ENCODE assay signal across 8 mouse cellular contexts in genomic region chr2:53192386-53192785, GRCm38 (mm10). TPM values are rescaled to one million over a fixed set of nuclear protein-coding genes. Genes with fewer than 3 reads are reported as not detected.
DNase-seq lines count a peak whose midpoint lies in the region; ATAC-seq lines count a peak whose summit lies in the region.

No protein-coding gene starts in this region.

- H3K9me3 ChIP-seq in heart, embryonic 13.5 days, result no peaks in the 10 kb centered on the region
- no peaks in the 10 kb centered on the region for H3K9me3 ChIP-seq in embryonic facial prominence, embryonic 15.5 days (replicated peaks)
- no peaks in the 10 kb centered on the region for H3K9me3 ChIP-seq in liver, embryonic 11.5 days (ENCODE audit: control insufficient read depth, low read length)

- H3K27me3 ChIP-seq in heart, embryonic 13.5 days (replicated peaks), result no peaks in the 10 kb centered on the region
- no peaks in the 10 kb centered on the region for H3K27me3 ChIP-seq in embryonic facial prominence, embryonic 15.5 days
- no peaks in the 10 kb centered on the region for H3K27me3 ChIP-seq in liver, embryonic 11.5 days (replicated peaks; ENCODE audit: control insufficient read depth, insufficient read depth, low read length)

- peaks cover 31% of the 10 kb centered on the region for H3K4me1 ChIP-seq in heart, embryonic 13.5 days
- peaks cover 10% of the 10 kb centered on the region for H3K4me1 ChIP-seq in embryonic facial prominence, embryonic 15.5 days
- peaks cover 8% of the 10 kb centered on the region for H3K4me1 ChIP-seq in liver, embryonic 11.5 days (replicated peaks; ENCODE audit: control insufficient read depth, insufficient read depth, low read length)

- peak overlapping the region; percentile 88 for H3K9ac ChIP-seq in heart, embryonic 13.5 days
- H3K9ac ChIP-seq in embryonic facial prominence, embryonic 15.5 days, result peak overlapping the region; percentile 75
- peak overlapping the region; percentile 87 for H3K9ac ChIP-seq in liver, embryonic 11.5 days (ENCODE audit: low read depth, low read length)

- peak overlapping the region; percentile 85 for H3K4me2 ChIP-seq in heart, embryonic 13.5 days
- peak overlapping the region; percentile 60 for H3K4me2 ChIP-seq in embryonic facial prominence, embryonic 15.5 days (replicated peaks)
- H3K4me2 ChIP-seq in liver, embryonic 11.5 days, result peak overlapping the region; percentile 63

- no peak for ATAC-seq in heart, embryonic 13.5 days (ENCODE audit: extremely low read depth, insufficient number of reproducible peaks, low FRiP score, low TSS enrichment)
- ATAC-seq in embryonic facial prominence, embryonic 15.5 days (ENCODE audit: insufficient number of reproducible peaks, low FRiP score, low TSS enrichment, low read depth), result no peak
- peak; percentile 1; the same call in 1 of the 2 replicates for ATAC-seq in liver, embryonic 11.5 days (replicated peaks; ENCODE audit: low FRiP score)

- 1% methylated on average over 20 of the region's 20 CpGs for WGBS in heart, embryonic 13.5 days
- WGBS in embryonic facial prominence, embryonic 15.5 days, result under 1% methylated on average over 20 of the region's 20 CpGs
- under 1% methylated on average over 20 of the region's 20 CpGs for WGBS in liver, embryonic 11.5 days

- H3K4me3 ChIP-seq in heart, embryonic 13.5 days, result peak overlapping the region; percentile 94
- H3K4me3 ChIP-seq in embryonic facial prominence, embryonic 15.5 days (replicated peaks), result peak overlapping the region; percentile 82
- H3K4me3 ChIP-seq in liver, embryonic 11.5 days (ENCODE audit: low read depth, low read length), result peak overlapping the region; percentile 78

- H3K27ac ChIP-seq in heart, embryonic 13.5 days (replicated peaks), result peak overlapping the region; percentile 97
- peak overlapping the region; percentile 99 for H3K27ac ChIP-seq in embryonic facial prominence, embryonic 15.5 days (replicated peaks)
- H3K27ac ChIP-seq in liver, embryonic 11.5 days (ENCODE audit: low read depth, low read length), result peak overlapping the region; percentile 93

- peaks cover 44% of the 10 kb centered on the region for H3K36me3 ChIP-seq in heart, embryonic 13.5 days
- peaks cover 12% of the 10 kb centered on the region for H3K36me3 ChIP-seq in embryonic facial prominence, embryonic 15.5 days
- peaks cover 15% of the 10 kb centered on the region for H3K36me3 ChIP-seq in liver, embryonic 11.5 days (ENCODE audit: control insufficient read depth, insufficient read depth, low read length)

- no peak for DNase-seq in heart, postnatal 25 days (ENCODE audit: low spot score)
- DNase-seq in ES-CJ7 (ENCODE audit: low read depth, low spot score), result peak; percentile 40
- no peak for DNase-seq in liver, embryonic 11.5 days (ENCODE audit: low spot score)
- DNase-seq in left cerebral cortex, postnatal 4 days, result no peak
- no peak for DNase-seq in urinary bladder, postnatal 14 days (ENCODE audit: low spot score)
- no peak for DNase-seq in testis, postnatal 10 days (ENCODE audit: low spot score)

- intact Hi-C loops in heart, postnatal 25 days (cut with DNase I), result loop anchor here (5.0 kb wide), 1 partner anchor 450 kb away; the partner anchor contains the start of gene Stam2
- intact Hi-C loops in left cerebral cortex, postnatal 4 days (cut with DNase I), result loop anchor here (10.0 kb wide), 1 partner anchor 438 kb away; no protein-coding TSS in a partner anchor

RNA-seq across cellular contexts. Expression of gene Arl6ip6, which starts 0.9 kb away (rescaled TPM):
- 32.6 and 33.5 TPM in 2 replicates for polyA plus RNA-seq in heart, embryonic 13.5 days (2015; fragmentation: Nextera tagmentation; extraction: Ambion mirVana)
- total RNA-seq in heart, postnatal 25 days (2021), result 10 to 100 TPM; 10.8 to 15.8 TPM
- 45.4 and 45.6 TPM in 2 replicates for polyA plus RNA-seq in embryonic facial prominence, embryonic 15.5 days (2015; fragmentation: Nextera tagmentation; extraction: Ambion mirVana)
- 48.0 and 52.3 TPM in 2 replicates for polyA plus RNA-seq in liver, embryonic 11.5 days (2014; fragmentation: Nextera tagmentation; extraction: Ambion mirVana)
- total RNA-seq in left cerebral cortex, postnatal 4 days (2021), result 10 to 100 TPM; 16.4 to 17.6 TPM

RNA-seq across cellular contexts. Expression of gene Prpf40a, which starts 1.3 kb away (rescaled TPM):
- 84.3 and 93.7 TPM in 2 replicates for polyA plus RNA-seq in heart, embryonic 13.5 days (2015; fragmentation: Nextera tagmentation; extraction: Ambion mirVana)
- total RNA-seq in heart, postnatal 25 days (2021), result 10 to 100 TPM; 30.0 to 31.4 TPM
- polyA plus RNA-seq in embryonic facial prominence, embryonic 15.5 days (2015; fragmentation: Nextera tagmentation; extraction: Ambion mirVana), result 126 and 130 TPM in 2 replicates
- 136 and 154 TPM in 2 replicates for polyA plus RNA-seq in liver, embryonic 11.5 days (2014; fragmentation: Nextera tagmentation; extraction: Ambion mirVana)
- total RNA-seq in left cerebral cortex, postnatal 4 days (2021), result 10 to 100 TPM; 72.2 to 75.9 TPM
